Mouse (Mus musculus) megakaryocyte, embryonic 14.5 days (primary cell): ENCODE results near the gene Irgm2. TPM values are rescaled to one million over a fixed set of nuclear protein-coding genes. Genes with fewer than 3 reads are reported as not detected.
"Not testable (repeated sequence)": the region's sequence is repeated elsewhere in the genome, so short reads cannot be mapped to it uniquely, and the experiment has no call there.

Experiments used
- H3K27me3 ChIP-seq: replicated peaks from 2 replicates; pipeline ENCODE3; 2012; ENCODE audit warnings: inconsistent platforms
- H3K36me3 ChIP-seq: replicated peaks from 2 replicates; pipeline ENCODE3; 2012; ENCODE audit warnings: low read length, inconsistent platforms, mixed read lengths
- H3K4me1 ChIP-seq: 2 replicates; pipeline ENCODE4 v1.6.1; 2012; ENCODE audit warnings: inconsistent platforms
- H3K4me3 ChIP-seq: replicated peaks from 2 replicates; pipeline ENCODE3; 2012; ENCODE audit warnings: moderate library complexity, mild to moderate bottlenecking, inconsistent platforms
- H3K9me3 ChIP-seq: 2 replicates; pipeline ENCODE4 v1.6.1; 2012; ENCODE audit warnings: inconsistent platforms
- FLI1 ChIP-seq: IDR thresholded peaks from 2 replicates; pipeline ENCODE4 v1.6.1; 2012; ENCODE audit warnings: low read length, inconsistent platforms, mixed read lengths
- GATA1 ChIP-seq: IDR thresholded peaks from 3 replicates; pipeline ENCODE4 v1.6.1; 2012; ENCODE audit warnings: mixed read lengths, low read length, inconsistent platforms, borderline replicate concordance
- polyA plus RNA-seq: library from polyadenylated mRNA; stranded (reverse); fragments of >175 nt; gene quantifications from 2 replicates; pipeline ENCODE4 v1.2.3, GENCODE M21; 2012; ENCODE audit warnings: low replicate concordance; ENCODE audit not compliant: insufficient read depth

Gene Irgm2
- polyA plus RNA-seq, 1 experiment: 2.1 TPM

DNA sequence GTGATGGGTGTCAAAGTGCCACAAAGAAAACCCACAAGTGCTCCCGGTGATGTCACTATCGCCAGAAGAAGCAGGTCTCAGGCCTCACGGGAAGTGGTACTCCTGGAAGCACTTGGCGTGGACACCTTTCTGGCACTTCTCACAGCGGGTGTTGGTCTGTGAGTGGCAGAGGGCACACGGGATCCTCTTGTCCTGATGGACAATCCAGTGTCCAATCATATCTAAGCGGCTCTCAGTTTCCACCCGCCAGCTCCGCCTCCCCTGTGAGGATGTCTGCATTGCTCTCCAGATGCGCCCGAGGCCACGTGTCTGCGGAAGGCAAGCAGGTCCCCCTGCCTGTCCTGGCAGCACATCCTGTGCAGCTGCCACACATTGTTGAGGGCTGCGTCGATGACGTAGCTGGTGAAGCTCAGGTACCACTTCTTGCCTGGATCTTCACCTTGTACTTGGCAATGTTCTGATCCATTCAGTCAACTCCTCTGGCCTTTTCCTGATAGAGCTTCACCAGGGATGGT, 31.0 kb downstream of the Irgm2 start:
- peak overlapping the region; percentile 14 for H3K4me3 ChIP-seq
- peaks cover 21% of the 10 kb centered on the region for H3K4me1 ChIP-seq
- H3K27me3 ChIP-seq: peaks cover 31% of the 10 kb centered on the region
- TF ChIP-seq FLI1 (no peak), GATA1 (no peak)
- no peaks in the 10 kb centered on the region for H3K36me3 ChIP-seq
- H3K9me3 ChIP-seq: no peaks in the 10 kb centered on the region

DNA sequence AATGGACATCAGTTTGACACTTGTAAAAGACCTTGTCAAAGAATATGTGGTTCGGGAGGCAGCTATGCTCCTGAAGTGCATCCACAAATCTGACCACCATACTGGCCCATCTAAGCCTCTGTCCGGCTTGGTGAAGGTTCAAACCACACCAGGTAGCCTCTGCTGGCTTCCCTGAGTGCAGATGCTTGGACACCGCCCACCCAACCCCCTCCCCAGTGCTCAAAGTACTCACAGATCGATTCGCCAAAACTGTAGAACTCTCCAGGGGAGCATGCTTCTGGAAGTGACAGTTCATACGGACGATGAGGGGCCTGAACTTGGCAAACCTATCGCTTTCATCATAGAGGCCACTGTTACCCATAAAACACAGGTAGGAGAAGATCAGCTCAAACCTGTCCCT, 31.7 kb downstream of the Irgm2 start:
- no peaks in the 10 kb centered on the region for H3K9me3 ChIP-seq
- no peak overlapping the region for H3K4me3 ChIP-seq
- peaks cover 32% of the 10 kb centered on the region for H3K27me3 ChIP-seq
- H3K4me1 ChIP-seq: peaks cover 16% of the 10 kb centered on the region
- H3K36me3 ChIP-seq: no peaks in the 10 kb centered on the region
- TF ChIP-seq FLI1 (no peak), GATA1 (no peak)

DNA sequence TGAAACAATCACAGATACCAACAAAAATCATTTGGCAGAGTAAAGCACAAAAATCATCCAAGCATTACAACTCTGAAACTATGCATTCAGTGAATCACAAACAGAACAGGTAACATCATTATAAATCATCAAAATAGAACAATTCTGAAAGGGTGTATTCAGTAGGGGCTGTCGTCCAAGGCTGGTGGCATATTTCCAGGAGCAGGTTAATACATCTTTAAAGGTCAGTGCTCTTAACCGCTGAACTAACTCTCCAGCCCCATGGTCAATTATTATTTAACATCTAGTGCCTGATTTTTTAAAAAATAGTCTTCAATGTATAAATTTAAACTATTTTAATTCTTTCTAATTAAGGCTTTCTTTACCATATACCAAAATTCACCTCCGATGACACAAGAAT, 35.1 kb downstream of the Irgm2 start:
- peaks cover 14% of the 10 kb centered on the region for H3K4me1 ChIP-seq
- H3K36me3 ChIP-seq, H3K9me3 ChIP-seq, H3K4me3 ChIP-seq: not testable (repeated sequence)
- peaks cover 36% of the 10 kb centered on the region for H3K27me3 ChIP-seq

DNA sequence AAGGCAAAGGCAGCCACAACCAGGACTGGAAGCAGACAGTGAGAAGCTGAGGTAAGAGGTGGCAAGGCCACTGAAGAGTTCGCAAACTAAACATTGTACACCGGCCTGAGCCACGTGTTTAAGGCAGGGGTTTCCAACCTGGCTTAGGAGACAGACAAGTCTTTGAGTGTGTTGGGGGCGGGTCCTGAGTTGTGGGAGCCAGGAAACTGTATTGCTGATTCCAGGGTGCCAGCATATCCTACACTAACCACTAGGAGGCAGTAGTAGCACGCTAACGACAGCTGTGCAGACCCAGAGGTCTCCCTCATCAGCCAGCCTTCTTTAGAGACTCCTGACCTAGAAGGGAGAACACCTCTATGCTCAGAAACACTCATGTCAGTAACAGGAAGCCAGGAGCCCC, 35.7 kb downstream of the Irgm2 start:
- no peak for TF ChIP-seq FLI1
- TF ChIP-seq GATA1: no peak
- Histone ChIP-seq H3K36me3 (no peaks in the 10 kb centered on the region), H3K4me1 (peaks cover 14% of the 10 kb centered on the region), H3K9me3 (no peaks in the 10 kb centered on the region), H3K4me3 (no peak overlapping the region), H3K27me3 (peaks cover 36% of the 10 kb centered on the region)

DNA sequence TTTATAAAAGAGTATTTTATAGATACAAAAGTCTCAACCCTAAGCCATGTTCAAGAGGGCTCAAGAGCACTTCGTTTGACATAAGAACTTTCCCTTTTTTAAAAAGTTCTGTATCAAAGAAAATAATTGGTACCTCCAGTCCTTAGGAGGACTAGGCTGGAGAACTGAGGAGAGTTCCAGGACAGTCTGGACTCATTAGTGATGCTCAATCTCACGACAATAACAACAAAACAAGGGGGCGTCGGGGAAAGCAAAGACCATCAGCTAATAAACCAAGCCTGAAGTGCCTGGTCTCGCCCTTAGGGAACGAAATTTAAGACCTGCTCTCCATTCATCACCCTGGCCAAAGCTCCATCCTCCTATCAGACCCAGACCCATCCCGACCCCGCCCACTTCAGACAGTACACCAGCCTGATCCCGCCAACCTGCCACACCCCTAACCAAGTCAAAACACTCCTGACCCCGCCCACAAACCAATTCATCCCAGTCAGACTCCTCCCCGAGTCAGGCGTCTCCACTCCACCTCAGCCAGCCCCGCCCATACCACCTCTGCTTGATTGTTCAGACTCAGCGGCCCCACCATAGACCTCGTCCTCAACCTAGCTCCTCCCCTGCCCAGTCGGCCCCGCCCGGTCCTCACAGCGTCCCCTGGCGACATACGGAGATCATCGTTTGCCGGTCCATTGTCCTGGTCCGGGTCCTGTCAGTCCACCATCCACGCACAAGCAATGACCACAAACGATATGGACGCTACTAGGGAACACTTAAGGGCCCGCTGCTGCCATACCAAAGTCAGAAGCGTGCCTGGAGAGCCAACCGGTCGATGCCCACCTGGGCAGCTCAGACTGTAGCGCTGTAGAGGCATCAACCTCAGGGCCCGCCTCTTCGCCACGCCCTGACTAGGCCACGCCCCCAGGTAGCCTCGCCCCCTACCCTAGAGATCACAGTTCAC, 39.7 kb downstream of the Irgm2 start:
- Histone ChIP-seq H3K27me3 (peaks cover 21% of the 10 kb centered on the region), H3K4me3 (peak overlapping the region; percentile 86), H3K4me1 (peaks cover 14% of the 10 kb centered on the region), H3K36me3 (no peaks in the 10 kb centered on the region), H3K9me3 (no peaks in the 10 kb centered on the region)
- TF ChIP-seq GATA1 (no peak), FLI1 (no peak)

DNA sequence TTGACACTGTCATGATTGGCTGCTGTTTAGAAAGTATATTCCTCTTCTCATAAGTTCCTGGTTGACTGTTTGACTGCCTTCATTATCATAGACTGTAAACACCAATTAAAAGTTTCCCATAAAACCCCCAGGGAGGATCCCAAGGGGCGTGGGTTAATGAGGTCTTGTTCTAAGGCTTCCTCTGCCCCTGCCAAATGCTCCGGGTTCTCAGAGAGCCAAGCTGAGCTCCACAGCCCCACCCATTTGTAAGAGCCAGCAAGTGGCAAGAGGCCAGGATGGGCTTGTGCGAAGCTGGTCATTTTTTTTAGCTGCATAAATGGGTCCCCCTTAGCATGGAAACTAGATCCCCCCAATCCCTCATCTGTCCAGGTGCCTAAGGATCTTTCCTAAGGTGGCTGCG, 47.9 kb downstream of the Irgm2 start:
- Histone ChIP-seq H3K27me3 (peaks cover 22% of the 10 kb centered on the region), H3K36me3 (no peaks in the 10 kb centered on the region), H3K9me3 (peaks cover 20% of the 10 kb centered on the region), H3K4me1 (peaks cover 3% of the 10 kb centered on the region; the same call in 1 of the 2 replicates), H3K4me3 (no peak overlapping the region)
- no peak for TF ChIP-seq GATA1

DNA sequence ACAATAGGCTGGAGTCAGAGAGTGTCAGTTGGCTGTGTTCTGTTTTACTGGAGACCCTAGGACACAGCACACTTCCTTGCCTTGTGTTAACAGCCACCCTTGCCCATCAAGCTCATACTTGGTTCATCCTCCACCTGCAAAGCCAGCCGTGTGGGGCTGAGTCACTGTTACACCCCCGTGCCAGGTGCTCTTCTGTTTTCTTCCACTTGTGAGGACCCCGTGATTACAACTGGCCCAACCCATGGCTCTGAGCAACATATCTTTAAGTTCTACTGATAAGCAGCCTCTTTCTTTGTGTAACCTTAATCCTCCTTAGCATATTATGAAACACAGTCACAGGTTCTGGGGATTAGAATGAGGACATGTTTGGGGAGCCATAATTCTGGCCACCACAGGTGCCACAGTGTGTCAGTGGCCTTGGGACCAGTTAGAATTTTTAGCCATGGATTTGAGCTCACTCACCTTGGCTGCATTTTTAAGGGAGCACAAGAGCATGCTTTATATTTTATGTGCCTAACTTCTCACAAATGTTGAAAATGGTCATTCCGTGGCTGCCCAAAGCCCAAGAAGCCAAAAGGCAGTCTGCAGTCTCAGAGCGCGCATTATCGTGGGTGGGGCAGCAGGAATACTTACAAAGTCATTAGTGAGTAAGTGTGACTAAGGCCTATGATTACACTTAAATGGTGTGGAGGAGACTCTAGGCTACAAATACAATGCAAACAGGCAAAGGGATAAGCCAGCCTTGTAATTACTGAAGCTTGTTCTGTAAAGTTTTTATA, 50.0 kb downstream of the Irgm2 start:
- Histone ChIP-seq H3K36me3 (no peaks in the 10 kb centered on the region), H3K4me3 (no peak overlapping the region), H3K4me1 (0 out of 2 replicates have a peak, but pooled peaks cover 3% of the 10 kb centered on the region), H3K9me3 (peaks cover 20% of the 10 kb centered on the region), H3K27me3 (peaks cover 11% of the 10 kb centered on the region)
- TF ChIP-seq FLI1 (no peak), GATA1 (no peak)

DNA sequence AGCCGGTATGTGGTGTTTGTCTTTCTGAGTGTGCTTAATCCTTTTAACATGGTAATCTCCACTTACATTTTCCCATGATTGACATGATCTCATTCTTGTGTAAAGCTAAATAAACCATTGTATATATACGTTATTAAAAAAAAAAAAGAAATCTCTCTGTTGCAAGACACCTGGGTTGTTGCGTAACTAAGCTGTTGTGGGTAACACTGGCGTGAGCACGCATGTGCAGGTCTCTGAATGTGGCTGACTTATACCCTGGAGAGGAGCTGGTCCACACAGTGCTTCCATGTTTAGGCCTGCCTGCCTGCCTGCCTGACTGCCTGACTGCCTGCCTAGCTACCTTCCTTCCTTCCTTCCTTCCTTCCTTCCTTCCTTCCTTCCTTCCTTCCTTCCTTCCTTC, 51.1 kb downstream of the Irgm2 start:
- H3K27me3 ChIP-seq: peaks cover 6% of the 10 kb centered on the region
- H3K4me1 ChIP-seq: 0 out of 2 replicates have a peak, but pooled peaks cover 3% of the 10 kb centered on the region
- H3K4me3 ChIP-seq: no peak overlapping the region
- TF ChIP-seq GATA1 (no peak), FLI1 (no peak)
- H3K36me3 ChIP-seq: no peaks in the 10 kb centered on the region
- peaks cover 20% of the 10 kb centered on the region for H3K9me3 ChIP-seq

DNA sequence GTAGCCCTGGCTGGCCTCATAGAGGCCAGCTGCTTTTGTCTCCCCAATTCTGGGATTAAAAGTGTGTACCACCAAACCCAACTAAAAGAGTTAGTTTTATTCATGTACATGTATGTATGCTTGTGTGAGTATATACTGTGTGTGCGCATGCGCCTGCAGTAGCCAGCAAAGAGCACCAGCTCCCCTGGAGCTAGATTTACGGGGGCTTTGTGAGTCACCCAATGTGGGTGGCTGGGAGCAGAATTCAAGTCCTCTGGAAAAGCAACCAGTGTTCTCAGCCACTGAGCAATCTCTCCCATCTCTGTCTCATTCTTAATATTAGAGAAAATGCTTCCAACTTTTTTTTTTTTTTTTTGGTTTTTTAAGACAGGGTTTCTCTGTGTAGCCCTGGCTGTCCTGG, 55.0 kb downstream of the Irgm2 start:
- 0 out of 2 replicates have a peak, but pooled peaks cover 3% of the 10 kb centered on the region for H3K4me1 ChIP-seq
- peaks cover 4% of the 10 kb centered on the region for H3K27me3 ChIP-seq
- H3K36me3 ChIP-seq: no peaks in the 10 kb centered on the region
- 0 out of 2 replicates have a peak, but pooled peaks cover 3% of the 10 kb centered on the region for H3K9me3 ChIP-seq
- H3K4me3 ChIP-seq: no peak overlapping the region
- TF ChIP-seq FLI1 (no peak), GATA1 (no peak)

DNA sequence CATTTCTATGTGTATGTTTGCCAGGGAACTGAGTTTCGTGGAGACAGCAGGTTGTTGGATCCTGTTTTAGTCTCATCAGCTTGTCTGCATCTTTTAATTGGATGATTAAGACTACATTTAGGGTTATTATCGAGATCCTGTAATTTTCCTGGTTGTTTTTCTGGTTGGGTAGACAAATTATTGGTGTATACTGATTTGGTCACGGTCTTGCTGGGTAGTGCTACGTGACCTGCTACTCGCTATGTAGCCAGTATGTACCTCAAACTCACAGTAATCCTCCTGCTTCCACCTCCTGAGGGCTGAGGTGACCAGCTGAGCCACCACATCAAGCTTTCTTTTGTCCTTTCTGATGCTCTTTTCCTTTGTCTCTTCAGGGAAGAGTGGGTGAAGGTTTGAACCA, 58.4 kb downstream of the Irgm2 start:
- Histone ChIP-seq H3K27me3 (peaks cover 10% of the 10 kb centered on the region), H3K4me1 (no peaks in the 10 kb centered on the region), H3K36me3 (no peaks in the 10 kb centered on the region), H3K9me3 (no peaks in the 10 kb centered on the region), H3K4me3 (no peak overlapping the region)
- TF ChIP-seq FLI1 (no peak), GATA1 (no peak)
